Mouse (Mus musculus) spleen, adult 12 weeks (tissue): ENCODE measurements around the gene Prkab2.

Experiments used
- DNase-seq: peaks from one replicate; pipeline ENCODE4 v3.0.0; 2022; ENCODE audit warnings: low spot score

Prkab2 gene

GRCm38 (mm10) chr3:97649469-97649868, 8.5 kb upstream of the Prkab2 start:
- DNase-seq: no peak

GRCm38 (mm10) chr3:97651604-97652003, 6.4 kb upstream of the Prkab2 start:
- no peak for DNase-seq

GRCm38 (mm10) chr3:97653781-97654180, 4.2 kb upstream of the Prkab2 start:
- DNase-seq: no peak

DNA sequence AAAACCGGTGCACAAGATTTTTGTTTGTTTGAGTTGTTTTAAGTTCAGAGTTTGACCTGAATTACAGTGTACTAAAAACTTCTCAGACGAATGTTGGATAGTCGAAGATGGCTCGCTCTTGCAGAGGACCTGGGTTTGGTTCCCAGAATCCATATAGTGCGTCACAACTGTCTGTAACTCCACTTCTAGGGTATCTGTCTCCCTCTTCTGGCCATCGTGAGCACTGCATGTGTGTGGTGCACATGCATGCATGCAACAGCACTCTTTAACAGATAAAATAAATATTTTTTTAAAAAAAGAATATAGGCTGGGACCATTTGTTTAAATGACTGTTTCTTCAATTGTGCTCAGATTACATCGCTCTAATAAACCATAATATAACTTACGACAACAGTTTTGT, 3.1 kb upstream of the Prkab2 start:
- DNase-seq: peak; percentile 27

DNA sequence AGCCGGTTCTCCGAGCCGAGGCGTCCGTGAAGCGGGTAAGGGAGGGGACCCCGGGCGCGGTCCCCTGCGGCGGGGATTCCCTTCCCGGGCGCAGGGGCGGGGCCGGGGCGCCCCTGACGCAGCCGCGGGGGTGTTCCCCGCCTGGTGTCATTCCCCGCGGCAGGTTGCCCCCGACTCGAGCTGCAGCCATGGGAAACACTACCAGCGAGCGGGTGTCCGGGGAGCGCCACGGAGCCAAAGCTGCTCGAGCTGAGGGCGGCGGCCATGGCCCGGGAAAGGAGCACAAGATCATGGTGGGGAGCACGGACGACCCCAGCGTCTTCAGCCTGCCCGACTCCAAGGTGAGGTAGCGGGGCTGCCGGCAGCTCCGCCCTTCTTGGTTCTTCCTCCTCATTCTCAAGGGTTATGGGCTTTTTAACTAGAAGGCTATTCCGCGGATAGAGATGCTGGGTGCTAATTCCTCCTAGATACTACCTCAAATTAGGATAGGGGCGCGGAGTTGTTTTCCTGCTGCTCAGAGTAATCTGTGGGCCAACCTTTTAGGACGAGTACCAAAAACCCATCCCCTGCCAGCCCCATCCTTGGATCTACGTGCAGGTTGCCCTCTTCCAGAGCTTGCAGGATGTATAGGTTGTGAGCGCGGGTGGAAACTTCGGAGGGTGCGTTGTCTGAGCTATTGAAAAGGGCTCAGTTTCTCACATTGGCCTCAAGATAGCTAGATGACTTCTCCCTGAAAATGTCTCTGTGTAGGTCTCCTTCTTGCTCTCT, 617 bp downstream of the Prkab2 start:
- DNase-seq: peak; percentile 10

- no peak for DNase-seq
Measured at GRCm38 (mm10) chr3:97659746-97660145, 1.8 kb downstream of the Prkab2 start.

GRCm38 (mm10) chr3:97661206-97661605, 3.2 kb downstream of the Prkab2 start:
- DNase-seq: peak; percentile 6

DNA sequence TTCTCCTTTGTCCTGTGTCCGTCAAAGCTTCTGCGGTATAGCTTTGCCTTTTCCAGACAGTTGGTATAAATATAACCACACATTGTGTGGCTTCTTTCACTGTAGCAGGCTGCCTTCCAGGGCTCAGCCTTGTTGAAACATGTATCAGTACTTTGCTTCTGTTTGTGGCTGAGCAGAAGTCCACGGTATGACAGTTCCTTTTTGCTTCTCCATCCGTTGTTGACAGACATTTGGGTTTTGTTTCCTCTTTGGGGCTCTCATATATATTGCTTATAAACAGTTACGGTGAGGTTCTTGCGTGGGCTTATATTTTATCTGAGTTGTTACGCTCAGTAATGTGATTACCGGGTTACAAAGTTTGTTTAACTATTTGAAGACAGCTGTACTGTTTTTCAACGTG, 7.5 kb downstream of the Prkab2 start:
- no peak for DNase-seq

DNA sequence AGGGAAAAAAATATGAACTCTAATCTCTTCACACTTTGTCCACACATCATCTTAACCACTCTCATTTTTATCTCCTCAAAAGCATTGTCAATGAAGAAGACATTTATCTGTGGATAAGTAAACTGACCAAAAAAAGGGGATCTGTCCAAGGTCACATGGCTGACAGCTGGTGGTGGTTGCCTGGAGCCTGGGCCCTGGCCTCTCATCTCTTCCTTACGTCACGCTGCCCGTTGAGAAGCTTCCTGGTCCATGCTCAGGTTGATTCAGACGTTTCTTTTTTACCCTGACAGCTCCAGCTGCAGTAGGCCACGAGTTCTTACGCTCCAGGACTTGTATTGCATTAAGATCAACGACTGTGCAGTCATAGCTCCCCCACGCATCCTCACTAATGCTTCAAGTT, 8.2 kb downstream of the Prkab2 start:
- DNase-seq: no peak

DNA sequence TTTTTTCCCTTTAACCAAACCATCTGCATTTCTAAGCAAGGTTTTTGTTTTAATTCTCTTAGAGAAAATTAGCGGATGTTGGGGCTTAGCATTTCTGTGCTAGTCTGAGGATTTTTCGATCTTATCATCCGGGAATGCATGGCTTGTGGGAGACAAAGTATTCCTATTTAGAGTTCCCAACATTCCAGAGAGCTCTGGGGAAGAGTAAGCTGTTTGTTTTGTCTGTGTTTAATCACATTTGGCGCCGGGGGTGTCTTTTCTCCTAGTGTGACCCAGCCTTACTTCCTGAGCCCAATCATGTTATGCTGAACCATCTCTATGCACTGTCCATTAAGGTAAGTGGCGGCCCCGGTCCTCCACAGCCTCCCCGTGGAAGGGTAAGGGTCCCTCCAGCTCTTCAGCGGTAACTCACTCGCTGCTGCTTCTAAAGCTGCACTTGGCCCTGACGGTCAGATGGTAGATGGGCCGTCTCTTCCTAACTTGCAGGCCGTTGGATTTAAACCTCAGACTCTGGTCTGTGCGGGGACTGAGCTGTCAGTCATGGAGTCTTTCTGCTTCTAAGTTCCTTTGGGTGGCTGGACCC, 9.2 kb downstream of the Prkab2 start:
- DNase-seq: no peak

DNA sequence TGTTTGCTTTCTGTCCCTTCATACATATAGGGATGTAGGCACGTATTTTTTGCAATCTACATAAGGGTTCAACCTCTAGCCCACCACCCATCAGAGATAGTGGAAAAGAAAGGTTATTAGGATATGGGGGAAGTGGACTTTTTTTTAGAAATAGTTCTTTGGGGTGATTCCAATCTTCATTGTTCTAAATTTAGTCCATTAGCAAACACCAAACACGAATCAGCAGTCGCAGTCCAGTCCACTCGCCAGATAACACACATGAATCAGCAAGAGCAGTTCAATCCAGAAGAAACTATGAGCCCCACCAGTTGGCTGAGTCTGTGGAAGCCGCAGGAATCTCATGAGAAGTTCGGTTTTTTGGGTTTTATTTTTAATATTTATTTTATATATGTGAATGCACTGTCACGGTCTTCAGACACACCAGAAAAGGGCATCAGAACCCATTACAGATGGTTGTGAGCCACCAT, 16.7 kb downstream of the Prkab2 start, which contains the start of gene Gm17651:
Gm17651 (minus strand) TSS at position 51 of the 467 bp plus-strand sequence.
- DNase-seq: no peak

GRCm38 (mm10) chr3:97676126-97676525, 18.1 kb downstream of the Prkab2 start:
- no peak for DNase-seq

DNA sequence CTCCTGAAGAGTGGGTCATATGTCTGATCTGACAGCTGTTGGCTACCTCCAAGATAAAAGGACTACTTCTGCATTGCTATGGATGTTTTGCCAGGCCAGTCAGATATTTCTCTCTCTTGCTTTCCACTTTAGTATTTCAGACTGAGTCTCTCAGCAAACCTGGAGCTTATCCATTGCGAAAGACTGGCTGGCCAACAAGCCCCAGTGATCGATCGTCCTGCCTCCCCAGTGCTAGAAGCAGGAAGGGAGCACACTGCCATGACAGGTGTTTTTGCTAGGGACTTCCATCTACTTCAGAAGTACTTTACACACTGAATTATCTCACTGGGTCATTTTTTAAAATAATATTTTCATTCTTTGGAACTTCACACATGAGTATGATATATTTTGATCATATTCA, 20.4 kb downstream of the Prkab2 start:
- no peak for DNase-seq

- peak; percentile 68 for DNase-seq
Measured at GRCm38 (mm10) chr3:97680631-97681320, 22.8 kb downstream of the Prkab2 start.

DNA sequence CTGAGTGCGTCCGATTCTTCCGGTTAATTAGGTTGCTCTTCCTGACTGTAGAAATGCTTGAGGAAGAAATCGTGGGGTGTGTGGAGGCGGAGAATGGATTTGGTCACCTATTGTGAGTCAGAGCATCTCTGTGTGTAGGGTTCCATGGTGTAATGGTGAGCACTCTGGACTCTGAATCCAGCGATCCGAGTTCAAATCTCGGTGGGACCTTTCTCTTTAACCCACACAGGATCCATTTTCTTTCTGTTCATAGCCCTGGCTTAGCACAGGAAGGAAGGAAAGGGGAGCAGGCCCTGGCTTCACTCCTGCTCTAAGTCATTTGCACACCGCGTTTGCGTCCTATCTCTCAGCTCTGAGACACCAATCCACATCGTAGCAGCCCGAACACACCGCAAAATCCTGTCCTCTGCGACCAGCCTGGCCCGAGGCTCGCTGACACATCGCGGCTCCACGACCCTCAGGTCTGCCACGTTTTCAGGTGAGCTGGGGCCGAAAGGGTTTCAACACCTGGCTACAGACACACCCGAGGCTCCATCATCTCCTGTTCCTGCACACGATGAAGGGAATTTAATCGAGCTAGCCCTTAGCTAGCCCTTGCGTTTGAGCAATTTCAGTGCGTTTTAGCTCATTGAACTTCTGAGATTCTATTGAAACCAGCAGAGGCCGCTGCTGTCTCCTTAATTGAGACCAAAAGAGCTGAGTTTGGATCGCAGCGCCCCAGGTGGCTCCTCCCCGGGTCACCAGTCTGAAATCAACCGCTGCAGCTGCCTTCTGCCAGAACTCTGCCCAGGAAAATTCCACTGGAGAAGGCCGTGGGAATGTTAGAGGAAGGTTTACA, 23.5 kb downstream of the Prkab2 start:
- DNase-seq: peak; percentile 49

- no peak for DNase-seq
Measured at GRCm38 (mm10) chr3:97682159-97682502, 24.1 kb downstream of the Prkab2 start.

GRCm38 (mm10) chr3:97682576-97682975, 24.6 kb downstream of the Prkab2 start:
- no peak for DNase-seq

- DNase-seq: no peak
Measured at GRCm38 (mm10) chr3:97683560-97684195, 25.7 kb downstream of the Prkab2 start.

DNA sequence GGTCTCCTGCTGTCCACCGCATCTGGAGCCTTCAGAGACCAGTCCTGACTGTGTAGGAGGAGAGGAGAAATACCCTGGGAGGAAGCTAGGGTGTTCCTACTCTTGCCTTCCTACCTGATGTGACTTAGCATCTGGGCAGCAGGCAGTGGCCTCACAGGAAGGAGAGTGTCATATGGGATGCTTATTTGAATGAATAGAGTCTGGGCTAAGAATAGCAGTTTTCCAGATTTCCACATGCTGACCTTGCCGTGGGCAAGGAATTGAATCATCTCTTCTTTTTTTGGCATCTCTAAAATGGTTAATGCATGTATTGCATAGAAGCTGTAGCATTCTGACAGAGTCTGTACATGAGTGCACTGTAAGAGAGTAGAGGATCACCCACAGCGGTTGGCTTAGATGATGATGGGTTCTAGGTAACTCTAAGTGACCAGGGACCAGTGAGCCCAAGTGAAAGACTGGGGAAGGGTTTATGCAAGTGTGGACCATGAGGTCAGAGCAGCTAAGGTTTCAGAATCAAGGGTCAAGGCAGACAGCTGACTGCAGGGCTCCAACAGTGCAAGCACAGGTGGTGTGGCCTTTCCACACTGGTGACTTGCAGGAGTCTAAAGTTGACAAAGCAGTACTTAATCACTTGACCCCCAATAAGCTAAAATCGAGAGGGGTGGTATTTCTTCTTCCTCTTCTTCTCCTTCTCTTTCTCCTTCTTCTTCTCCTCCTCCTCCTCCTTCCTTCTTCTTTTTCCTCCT, 28.6 kb downstream of the Prkab2 start:
- DNase-seq: no peak

DNA sequence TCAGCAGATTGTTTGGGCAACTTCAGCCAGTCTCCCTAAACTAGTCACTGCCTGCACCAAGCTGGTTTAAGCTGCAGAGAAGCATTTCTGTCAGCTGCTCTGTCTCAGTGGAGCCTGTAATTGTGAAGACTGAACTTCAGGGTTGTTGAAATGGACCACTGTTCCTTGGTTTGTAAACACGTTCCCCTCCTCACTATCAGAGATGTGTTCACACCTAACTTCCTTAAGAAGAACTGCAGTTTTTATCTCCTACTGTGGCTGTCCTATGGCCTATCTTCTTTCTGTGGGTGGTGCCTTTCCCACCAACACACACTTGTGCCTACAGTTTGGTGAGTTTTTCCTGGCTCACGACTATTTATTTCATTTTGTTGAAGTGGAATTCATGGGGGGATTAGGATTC, 31.3 kb downstream of the Prkab2 start:
- no peak for DNase-seq

DNA sequence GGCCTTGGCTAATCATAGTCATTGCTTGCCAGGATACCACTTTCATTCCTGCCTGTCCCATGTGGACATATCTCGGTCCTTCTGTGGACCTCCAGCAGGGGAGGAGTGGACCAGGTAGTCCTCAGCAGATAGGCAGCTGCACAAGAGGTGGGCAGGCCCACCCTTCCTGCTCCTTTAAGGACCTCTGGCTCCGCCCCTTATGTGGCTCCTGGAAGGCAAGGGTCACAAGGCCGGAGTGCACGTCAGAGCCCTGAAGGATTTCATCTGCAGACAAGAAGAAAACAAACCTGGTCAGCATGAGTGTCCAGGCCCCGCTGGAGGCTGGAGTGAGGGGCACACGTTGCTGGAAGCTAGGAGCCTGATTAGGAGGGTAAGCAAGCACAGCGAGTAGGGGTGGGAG, 32.6 kb downstream of the Prkab2 start:
- no peak for DNase-seq
